Mouse (Mus musculus) cerebellum, adult (tissue): ENCODE measurements at regions not wholly inside any gene's neighbourhood (a gene's known extent, or its start where the extent isn't known, plus 50 kb on each side); places are given as distances from the start of the nearest gene placed in this dataset.
A peak's percentile ranks its signal among the peaks of the same experiment; 100 is the strongest.

ENCODE experiments used
- ATAC-seq: cut with Nextera tagmentation; 2 replicates; pipeline ENCODE4 v1.9.2; 2017; ENCODE audit warnings: mild to moderate bottlenecking, moderate library complexity, mixed read lengths; ENCODE audit not compliant: insufficient number of reproducible peaks, low FRiP score, low TSS enrichment

DNA sequence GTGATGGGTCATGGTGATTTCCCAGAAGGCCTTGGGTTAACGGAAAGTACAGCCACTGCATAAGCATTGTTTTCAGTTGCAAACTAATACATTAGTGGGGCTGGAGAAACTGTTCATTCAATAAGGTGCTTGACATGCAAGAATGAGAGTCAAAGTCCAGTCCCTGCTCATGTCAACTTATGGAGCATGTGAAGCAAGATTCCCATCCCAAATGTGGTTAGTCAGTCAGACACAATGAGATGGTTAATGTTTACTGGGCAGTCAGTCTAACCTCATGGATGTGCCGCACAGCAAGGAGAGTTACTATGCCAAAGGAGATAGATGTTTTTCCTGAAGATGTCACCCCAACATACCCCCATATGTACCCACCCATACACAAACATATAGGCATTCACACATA is 993.8 kb upstream of the Jmjd1c start:
- ATAC-seq, result no peak

DNA sequence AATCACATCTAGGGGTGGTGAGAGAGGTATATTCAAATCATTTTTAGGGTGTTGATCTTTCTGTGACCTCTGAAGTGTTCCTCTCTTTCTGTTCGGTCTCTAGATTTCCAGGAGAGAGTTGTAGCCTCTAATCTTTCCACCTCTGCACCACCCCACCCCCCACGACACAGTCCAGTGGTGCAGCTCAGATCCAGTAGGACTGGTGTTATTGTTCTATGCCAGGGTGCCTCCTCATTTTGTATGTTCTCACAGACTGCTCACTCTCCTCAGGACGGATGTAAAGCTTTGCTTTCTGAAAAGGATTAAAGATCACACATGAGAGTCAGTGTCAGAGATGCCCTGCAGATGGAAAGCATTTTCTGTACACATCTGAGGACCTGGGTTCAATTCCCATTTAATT is 964.6 kb upstream of the Jmjd1c start:
- ATAC-seq, result no peak

DNA sequence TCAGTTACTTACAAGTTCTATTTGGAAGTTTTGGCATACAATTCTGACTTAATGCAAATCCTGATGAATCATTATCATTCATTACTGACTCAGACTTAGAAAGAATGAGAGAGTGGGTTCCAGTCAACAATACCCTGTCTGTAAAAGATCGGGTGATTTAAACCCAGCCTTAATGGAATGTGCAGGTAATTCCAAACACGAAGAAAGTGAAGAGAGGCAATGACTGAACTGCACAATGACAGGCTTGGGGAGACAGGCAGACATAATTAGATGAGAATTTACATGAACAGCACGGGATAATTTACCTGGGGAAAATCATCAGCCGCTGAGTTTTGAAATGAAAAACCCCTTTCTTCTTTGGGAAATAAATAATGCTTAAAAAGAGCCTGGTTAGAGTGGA is 963.9 kb upstream of the Jmjd1c start:
- ATAC-seq, result no peak

DNA sequence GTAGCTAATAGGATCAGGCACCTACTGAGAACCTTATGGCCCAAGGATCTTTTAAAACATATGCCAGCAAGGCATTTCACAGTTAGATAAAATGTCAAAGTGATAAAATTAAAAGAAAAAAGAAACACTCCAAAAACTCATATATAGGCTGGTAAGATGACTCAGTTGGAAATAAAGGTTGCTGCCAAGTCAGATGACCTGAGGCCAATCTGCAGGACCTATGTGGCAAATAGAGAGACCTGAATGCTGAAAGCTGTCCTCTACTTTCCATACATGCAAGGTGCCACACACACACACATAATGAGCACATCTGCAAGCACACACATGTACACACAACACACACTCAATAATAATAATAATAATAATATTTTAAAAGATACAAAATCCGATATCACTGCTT is 953.5 kb upstream of the Jmjd1c start:
- ATAC-seq, result no peak

DNA sequence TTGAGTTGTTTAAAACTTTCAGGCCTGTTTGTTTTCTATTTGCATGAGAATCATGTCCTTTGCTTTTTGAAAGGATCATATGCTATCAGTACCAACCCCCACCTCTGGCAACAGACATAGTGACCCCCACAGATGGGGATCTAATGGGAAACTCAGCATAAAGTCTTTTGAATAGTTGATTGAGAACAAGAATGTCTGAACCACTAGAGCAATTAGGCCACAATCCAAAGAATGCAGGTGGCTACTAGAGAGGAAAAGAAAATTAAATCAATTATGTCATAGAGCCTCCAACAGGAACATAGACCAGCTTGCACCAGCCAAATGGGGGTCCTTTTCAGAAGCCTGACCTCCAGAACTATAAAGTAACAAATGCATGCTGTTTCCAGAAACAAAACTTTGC is 953.0 kb upstream of the Jmjd1c start:
- no peak for ATAC-seq

DNA sequence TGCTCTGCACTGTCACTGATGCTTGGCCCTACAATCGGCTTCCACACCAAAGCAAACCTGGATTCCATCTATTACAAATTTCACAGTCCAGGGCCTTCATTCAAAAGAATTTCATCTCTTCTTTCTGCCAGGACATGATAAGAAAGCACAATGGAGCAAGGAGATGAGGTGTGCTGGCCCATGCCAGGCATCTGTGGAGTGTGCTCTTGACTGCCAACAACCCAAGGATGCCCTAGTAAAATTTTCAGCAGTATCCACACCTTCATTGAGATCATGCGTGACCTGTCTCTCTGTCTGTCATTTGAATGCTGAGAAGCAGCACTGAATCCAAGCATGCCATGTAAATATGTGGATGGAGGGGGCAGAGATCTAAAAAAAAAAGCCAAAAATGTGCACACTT is 945.0 kb upstream of the Jmjd1c start:
- peak; percentile 45; the same call in 1 of the 2 replicates for ATAC-seq

DNA sequence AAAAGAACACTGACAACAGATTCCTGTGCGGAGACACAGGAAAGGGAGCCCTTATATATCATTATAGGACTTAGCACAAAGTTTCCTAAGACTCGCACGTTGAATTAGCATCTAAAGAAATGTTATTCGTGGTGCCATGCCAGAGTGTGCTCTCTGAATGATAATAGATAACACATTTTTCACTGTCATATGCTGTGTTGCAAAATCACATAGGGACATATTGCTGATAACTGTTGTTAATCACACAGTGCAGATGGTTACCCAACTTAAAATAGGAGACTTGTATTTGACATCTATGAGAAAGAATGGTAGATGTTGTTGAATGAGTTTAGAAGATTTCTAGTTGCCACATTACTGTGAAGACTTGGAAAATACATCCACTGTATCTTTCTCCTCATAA is 943.1 kb upstream of the Jmjd1c start:
- no peak for ATAC-seq

DNA sequence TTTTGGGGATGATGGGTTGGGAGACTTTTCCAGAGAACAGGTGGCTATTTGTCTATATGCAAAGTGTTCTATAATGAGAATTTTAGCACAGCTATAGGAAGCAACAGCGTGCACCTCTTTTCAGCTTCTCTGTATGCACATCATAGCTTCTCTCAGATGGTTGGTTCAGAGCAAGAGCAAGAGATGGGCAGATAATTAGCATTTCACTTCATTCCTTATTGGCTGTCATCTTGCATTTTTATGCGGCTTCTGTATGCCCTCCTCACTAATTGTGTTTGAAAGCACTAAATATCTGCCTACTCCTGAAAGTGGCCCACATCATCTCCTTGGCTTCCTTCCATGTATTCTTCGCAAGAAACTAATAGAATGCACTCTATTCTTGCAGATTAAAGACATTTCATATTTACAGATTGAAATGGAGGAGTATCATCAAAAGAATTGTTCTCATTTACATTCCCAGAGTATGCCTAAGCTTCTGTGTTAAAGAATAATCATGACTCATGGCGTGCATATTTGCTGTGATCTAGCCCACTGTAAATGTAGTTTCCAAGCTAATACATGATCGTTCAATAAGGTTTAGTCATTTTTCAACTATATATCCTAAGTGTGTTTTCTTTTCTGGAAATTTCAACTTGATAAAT is 934.9 kb upstream of the Jmjd1c start:
- no peak for ATAC-seq

DNA sequence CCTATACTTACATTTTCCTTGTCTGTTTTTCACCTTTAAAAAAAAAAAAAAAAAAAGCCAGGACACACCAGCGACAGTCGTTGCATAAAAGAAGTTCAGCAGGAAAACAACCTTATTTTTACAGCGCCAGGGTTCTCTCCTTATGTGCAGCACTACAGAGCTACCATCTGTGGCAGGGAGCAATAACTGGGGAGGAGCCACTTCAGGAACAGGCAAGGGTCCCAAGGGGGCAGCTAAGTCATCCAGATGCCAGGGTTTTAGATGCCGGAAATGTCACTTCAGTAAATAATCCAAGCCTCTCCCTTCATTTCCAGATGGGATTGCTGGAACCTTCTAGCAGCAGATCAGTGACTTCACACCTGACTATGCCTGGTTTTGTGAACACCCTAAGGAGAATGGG is 923.1 kb upstream of the Jmjd1c start:
- no peak for ATAC-seq

DNA sequence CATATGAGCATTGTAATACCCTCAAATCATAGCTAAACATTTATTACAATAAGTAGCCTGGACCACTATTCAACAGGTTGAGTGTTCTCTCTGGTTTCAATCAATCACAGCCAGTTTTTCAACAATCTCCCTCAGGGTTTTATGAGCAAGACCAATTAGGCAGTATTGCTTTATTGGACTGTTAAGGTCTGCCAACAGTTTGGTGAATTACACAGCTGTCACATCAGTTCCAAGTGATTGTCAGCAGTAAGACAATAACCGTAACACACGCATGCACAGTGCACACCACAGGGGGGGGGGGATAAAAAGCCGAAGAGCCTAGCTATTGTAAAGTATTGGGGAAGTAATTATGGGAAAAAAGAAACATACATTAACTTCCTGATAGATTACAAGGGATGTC is 918.6 kb upstream of the Jmjd1c start:
- ATAC-seq, result no peak

DNA sequence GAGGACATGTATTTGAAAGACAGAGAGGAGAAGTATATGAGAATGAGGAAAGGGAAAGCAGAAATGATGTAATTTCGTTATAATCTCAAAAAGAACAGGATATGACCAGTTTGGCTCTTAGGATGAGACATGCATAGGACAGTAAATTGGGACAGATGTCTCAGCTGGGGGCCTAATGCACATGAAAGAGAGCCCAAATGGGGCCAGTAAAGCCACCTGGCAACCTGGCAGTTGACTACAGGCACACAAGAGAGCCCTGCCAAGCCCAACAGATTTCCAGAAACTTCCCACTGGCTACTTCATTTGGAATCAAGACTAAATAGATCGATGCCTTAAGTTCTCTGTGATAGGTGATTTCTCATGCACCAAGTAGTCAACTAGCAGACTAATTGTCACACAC is 914.7 kb upstream of the Jmjd1c start:
- ATAC-seq, result peak; percentile 98

DNA sequence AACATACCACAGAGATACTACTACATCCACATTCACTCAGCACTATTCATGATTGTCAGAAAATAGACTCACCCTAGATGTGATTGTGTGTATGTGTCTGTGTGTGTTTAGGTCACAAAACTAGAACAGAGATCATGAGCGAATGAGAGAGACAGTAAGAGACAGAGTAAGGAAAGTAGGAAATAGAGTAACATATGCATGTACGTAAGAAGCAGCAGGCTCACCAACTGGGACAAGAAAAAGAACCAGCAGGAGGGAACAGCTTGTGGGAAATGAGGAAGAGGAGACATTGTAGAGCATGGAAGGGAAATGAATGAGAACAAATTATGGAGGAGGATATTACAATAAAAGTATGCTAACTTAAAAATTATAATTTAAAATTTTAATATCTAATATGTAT is 912.9 kb upstream of the Jmjd1c start:
- ATAC-seq, result peak; percentile 54; the same call in 1 of the 2 replicates

DNA sequence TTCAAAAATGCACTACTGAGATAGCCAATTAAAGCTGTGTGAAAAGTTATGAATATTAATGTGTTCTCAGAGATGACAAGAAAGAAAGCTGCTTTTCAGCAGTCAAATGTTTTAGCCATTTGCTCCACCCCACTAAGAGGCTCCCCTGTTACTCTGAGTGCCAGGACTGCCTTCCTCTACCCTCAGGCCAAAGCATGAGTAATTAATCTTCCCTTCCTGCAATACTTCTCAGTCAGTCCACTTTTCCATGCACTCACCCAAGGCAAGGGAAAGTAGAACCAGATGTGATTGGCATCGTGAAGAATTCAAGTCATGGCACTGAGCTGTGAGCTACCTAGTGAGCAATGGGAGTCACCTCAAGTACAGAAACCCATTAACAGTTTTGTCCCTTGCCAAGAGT is 908.9 kb upstream of the Jmjd1c start:
- peak; percentile 34; the same call in 1 of the 2 replicates for ATAC-seq

DNA sequence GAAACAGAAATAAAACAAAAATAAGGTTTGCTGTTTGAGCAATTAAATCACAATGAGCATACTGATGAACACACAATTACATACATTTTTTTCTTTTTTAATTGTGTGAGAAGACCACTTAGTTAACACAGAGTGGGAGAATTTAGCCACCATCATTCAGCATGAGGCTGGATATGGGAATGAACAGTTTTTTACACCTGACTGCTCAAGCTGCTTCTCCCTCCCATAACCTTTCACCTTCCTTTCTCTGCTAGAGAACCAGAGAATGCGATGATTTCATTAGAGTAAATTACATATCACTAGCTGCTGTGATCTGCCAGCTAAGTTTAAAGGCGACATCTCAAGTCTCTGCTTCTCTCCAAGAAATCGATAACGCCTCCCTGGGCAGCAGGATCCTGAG is 894.8 kb upstream of the Jmjd1c start:
- ATAC-seq, result no peak

DNA sequence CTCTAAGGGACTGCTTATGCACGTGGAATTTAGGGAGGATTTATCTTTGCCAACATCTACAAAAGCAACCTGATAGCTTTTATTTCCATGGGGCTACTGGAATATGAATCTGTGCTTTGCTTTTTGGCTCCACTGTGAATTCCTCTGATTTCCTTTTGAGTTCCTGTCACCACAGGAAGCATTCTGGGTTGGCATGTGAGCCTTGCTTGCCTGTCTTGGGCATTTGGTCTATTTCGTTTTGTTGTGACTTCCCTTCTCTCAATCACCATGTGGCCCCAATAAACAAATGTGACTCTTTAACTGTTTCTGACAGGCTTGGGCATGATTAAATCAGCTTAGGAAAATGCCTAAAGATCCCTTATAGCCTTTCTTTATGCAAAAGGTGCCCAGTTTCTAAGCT is 867.8 kb upstream of the Jmjd1c start:
- ATAC-seq, result peak; percentile 97

DNA sequence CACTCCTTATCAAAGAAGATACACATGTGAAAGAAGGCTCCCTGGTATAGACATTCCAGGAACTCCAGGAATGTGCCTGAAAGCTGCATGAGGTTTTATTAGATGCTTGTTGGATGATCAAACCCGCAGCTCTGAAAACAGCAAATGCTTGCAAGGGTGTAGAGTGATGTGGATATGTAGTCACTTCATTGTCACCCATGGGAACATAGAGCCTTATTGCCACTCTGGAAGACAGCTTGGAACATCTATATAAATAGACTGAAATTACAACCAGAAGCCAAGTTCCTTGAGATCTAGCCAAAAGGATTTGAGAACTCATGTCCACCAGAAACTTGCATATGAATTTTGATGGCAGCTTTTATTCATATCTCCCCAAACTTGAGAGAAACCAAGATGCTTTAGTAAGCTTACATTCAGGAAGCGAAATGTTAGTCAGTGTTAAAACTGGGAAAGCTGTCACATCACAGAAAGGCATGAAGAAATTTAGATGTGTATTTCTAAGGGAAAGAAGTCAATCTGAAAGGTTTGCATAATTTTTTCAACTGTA is 861.5 kb upstream of the Jmjd1c start:
- no peak for ATAC-seq

DNA sequence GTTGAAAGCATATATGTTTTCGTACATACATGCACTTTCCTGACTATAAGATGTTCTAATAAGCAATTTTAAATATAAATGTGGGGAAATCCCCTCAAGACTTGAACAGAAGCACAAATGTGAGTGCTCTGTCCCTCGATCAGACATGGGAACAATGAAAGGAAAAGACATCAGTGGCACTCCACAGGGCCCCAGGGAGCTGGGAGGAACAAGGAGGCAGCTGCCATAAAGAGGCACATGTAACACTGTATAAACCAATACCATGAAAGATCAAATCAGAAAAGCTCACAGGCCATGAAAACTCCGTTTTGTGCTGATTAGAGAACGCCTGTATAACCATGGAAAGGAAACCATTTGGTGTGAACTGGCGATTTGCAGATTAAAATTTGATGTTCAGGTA is 839.5 kb upstream of the Jmjd1c start:
- ATAC-seq, result no peak

DNA sequence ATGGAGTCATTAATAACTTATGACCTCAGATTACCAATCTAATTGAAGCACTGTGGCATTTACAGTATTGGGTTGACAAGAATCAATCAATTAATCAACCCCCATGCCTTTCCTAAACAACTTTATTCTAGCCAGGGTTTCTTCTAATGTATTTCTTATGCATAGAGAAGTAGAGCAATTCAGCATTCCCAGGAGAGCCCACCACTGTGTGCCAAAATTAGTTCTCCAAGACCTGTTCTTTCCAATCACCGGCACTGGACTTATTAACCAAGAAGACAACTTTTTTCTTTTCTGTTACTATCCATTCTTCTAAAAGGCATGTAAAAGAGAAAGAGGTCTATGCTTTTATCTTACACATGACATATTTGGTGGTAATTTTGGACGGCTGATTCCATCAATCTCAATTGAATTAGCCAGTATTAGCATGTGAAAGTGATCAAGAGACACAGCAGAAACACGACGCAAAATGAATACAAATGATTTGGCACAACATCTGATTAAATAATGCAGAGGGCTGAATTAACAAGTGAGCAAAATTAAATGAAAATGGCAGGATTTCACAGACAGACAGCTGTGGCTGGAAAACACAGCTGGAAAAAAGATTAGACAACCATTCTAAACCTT is 825.2 kb upstream of the Jmjd1c start:
- ATAC-seq, result no peak

DNA sequence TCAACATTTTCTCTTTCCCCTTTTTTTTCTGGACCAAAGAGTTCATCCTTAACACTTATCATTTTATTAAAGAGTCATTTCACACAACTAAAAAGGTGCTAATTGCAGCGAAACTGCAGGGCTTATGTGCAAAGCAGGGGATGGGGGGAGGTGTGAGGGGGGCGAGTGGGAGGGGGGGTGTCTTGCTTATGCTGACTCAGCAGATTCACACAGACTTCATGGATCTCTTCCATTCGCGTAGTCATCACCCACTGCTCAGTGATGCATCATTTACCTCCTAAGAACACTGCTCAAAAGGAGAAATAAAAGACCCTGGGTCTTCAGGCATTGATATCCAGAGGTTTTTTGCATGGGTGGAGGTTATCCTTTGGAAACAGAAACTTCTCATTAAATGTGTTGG is 800.3 kb upstream of the Jmjd1c start:
- no peak for ATAC-seq

DNA sequence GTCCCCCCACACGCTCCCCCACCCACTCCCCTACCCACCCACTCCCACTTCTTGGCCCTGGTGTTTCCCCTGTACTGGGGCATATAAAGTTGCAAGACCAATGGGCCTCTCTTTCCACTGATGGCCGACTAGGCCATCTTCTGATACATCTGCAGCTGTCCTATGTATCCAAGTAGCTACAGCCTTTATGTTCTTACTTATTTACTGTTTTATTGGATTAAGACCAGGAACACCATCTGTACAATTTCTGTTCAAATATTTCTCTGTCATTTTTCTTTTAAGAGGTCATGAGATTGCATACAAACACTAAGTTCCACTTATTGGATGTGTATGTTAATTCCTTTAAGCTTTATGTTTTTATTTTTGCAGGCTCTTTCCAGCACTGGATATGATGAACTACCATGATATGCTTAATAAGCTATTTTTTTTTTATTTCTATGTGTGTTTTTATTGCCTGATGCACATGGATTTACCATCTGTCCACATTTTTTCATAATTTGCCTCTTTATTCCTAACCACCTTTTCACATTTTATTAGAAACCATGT is 792.6 kb upstream of the Jmjd1c start:
- ATAC-seq, result no peak

DNA sequence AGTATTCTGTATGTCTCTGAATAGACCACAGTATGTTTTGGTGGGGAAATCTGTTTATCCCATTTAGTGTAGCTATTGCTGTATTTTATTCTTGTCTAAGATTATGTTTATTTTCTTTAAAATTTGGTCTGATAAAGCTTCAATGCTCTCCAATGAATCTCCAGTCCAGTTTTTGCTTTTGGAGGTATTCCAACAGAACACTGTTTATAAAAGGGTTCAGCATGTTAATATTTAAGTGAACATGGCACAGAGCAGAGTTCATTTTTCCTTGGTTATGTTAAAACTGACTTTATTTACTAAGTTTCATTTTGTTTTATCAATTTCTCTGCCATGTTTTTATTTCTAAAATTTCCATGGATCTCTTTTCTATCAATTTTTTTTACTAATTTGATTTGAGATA is 791.0 kb upstream of the Jmjd1c start:
- ATAC-seq, result no peak

DNA sequence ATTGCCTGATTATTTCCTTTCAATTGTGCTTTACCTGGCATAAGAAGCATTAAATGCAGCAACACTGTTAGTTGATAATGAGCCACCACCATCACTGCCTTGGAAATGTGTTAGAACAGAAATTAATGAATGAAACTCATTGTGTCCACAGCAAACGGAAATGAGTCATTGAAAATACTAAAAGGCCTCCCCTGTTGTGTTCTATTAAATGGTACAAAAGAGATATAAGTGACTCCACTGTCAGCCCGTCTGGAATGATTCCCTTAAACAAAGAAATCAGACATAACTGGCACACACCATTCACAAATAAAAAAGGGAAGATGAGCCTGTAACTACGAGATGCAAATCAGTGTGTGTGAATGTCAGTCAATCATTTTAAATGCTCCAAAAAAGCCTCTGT is 764.8 kb upstream of the Jmjd1c start:
- no peak for ATAC-seq
